Mouse (Mus musculus): ENCODE measurements at regions not wholly inside any gene's neighbourhood (a gene's known extent, or its start where the extent isn't known, plus 50 kb on each side); places are given as distances from the start of the nearest gene placed in this dataset.
A peak's percentile ranks its signal among the peaks of the same experiment; 100 is the strongest.
"Not testable (repeated sequence)": the region's sequence is repeated elsewhere in the genome, so short reads cannot be mapped to it uniquely, and the experiment has no call there.

DNA sequence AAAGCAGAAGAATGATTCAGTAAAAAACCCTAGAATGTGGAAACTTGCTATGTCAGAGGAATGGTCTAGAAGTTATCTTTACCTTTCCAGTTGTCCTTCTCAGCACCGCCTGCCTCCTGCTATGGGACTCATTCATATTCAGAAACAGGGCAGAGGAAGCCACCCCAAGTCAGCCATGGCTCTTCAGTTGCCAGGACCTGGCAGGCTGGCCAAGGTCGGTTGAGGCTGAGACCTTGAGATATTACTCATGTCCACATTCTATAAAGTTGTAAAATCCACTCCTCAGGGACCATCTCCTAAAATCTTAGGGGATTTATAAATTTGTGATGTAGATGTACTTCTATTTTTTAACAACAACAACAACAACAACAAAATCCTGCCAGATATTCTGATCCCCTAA lies 580.7 kb upstream of the Klhl29 start:
- no peak for DNase-seq (ENCODE audit: low spot score in 2 of 2)

DNA sequence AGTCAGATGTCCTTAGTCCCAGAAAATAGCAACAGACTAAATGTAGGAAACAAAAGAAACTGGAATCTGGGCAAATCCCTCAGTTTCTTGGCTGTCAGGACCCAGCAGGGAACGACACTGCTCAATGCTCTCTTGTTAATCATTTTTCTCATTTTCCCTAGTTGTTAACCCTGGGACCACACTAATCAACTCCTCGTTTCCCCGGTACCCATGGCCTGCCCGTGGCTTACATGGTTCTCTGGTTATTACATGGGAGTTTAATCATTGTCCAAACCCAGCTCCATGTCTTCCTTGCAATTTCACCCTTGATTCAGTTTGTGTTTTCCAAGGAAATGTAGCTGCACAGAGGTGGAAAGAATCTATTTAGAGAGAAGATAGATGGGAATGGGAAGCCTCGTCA lies 580.1 kb upstream of the Klhl29 start:
- no peak for DNase-seq (ENCODE audit: low spot score in 2 of 2)

DNA sequence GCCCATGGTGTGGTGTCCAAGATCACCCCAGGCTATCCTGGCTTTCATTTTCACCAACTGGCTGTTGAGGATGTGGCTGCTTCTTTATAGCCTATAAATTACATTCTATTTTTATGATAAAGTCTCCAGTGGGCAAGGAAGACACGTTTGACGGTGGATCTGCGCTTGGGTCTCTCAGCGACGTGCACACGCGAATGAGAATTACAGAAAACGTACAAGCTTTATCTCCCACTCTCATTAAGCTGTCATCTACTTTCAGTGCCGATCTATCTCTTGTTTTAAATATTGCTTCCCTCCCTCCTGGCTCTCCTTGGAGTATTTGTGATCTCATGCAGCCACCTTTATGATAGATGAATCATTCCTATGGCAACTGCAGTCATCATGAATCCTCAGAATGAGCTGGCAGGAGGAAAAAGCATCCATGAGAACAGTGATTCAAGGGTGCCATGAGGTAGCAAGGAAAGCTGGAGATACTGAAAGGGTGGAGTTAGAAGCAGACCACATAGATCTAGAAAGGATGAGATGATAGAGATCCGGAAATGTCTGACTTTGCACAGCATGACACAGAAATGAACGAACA lies 568.0 kb upstream of the Klhl29 start:
- no peak for DNase-seq (ENCODE audit: low spot score in 2 of 2)

DNA sequence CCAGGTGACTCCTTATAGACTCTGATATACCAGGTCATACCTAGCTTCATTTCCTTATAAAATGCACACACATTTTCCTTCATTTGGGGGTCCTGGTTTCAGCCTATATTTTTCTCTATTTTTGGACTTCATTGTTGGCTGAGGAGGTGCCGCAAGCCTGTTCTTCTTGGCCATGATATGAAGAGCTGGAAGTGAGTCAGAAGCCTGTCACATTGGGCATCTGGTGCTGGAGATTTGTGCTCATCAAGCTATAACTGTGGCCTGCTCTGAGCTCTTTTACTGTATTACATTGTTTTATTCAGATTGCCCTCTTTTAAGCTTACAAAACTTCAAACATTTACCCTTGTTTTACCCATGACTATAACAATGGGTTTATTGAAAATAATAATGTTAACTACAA lies 545.8 kb upstream of the Klhl29 start:
- DNase-seq (ENCODE audit: low spot score in 2 of 2) = no peak

DNA sequence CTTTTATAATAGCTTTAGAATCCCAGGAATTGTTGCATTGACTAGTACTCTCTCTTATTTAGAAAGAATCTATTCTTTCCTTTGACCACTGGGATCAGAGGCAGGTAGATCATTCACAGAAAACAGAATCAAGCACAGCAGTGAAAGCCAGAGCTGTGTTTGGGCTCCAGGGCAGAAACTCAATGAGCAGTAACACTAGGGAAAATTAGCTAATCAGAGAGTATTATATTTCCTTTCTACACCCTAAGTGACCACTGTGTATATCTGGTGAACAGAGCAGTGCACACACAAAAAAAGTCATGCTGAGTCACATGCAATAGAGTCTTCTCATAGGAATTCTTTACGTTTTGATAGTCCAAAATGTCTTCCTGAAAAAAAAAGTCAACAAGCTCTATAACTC lies 542.5 kb upstream of the Klhl29 start:
- no peak for DNase-seq (ENCODE audit: low spot score in 2 of 2)

DNA sequence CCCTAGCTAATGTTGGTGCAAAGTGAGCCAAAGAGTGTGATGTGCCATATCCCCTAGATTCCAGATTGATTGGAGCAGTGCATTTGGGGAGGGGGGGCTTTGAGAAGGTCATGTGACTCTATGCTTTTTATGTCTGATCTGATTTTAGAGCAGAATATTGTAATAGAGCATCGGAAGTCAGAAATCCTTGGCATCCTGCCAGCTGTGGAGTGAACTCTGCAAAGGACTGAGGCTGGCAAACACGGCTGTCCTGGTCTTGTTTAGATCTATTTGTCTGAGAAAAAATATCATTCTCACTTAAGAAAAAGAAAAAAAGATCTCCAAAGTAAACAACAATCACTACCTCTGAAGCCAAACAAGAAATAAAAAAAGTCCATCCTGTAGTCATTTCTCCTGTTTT lies 530.8 kb upstream of the Klhl29 start:
- DNase-seq (ENCODE audit: low spot score in 2 of 2) = no peak

DNA sequence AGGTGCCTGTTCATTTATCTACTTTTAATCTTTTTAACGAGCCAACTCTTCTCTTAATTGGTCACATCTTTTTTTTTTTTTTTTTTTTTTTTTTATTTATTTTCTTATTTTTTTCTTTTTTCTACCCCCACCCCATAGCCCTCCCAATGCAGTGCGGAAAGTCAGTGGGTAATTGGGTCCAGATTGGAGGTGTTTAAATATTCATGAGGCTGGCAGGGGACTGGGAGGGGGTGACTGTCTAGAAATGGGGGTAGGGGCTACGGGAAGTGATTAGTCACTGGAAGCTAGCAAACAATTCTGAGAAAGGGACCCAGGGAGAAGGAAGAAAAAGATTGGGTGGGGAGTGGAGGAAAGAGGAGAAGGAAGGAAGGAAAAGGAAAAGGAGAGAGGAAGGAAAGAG lies 516.3 kb upstream of the Klhl29 start:
- DNase-seq (ENCODE audit: low spot score in 2 of 2) = not testable (repeated sequence)

DNA sequence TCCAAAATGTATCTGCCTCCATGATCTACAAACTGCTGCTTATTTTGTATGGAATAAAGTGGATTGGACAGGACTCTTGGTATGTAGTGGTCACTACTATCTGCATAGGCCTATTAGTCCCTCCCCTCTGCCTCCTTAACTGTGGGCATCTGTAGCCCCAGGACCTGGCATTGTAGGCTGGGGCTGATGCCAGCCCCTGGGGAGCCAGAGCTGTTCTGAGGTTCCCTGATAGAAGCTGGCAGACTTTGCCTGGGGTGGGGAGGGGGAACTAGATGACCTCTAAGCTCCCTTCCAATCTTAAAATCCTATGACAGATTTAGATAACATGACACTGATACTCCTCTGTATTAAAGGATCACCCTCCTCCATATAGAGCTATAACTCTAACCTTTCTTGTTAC lies 491.2 kb upstream of the Klhl29 start:
- no peak for DNase-seq (ENCODE audit: low spot score in 2 of 2)

DNA sequence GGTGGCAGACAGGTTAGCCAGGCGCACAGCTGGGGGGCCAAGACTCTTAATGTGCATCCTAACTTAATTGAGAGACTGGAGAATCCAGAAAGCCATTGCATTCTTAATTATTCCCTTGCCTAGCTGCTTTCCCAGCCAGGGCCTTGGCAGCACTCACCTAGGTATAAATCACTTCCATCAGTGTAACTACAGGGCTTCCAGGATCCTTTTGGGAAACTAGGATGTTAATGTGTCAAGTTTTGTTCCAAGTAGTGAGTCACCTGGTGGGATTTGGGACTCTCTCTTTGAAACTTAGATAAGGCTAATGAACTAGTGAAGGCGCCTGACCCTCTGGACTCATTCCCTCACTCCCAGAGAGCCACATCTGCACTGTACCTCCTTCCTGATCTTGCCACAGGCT lies 484.3 kb upstream of the Klhl29 start:
- DNase-seq (ENCODE audit: low spot score in 2 of 2) = no peak

DNA sequence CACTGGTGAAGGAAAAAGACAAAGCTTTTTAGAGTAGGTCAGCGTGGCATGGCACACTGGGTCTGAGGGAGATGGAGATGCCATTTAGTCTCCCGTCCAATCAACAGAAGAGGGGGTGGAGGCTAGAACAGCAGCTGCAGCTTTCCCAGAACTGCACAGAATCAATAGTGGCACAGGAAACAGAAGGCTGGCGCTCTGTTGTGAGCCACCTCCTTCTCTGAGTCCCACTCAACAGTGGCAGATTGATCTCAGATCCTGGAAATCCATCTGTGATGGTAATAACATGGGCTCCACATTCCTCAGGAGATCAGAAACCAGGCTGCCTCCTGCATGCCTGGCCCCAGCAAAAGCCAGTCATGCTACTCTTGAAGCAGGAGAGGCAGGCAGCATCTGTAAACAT lies 480.9 kb upstream of the Klhl29 start:
- DNase-seq (ENCODE audit: low spot score in 2 of 2) = peak; percentile 16 to 17

DNA sequence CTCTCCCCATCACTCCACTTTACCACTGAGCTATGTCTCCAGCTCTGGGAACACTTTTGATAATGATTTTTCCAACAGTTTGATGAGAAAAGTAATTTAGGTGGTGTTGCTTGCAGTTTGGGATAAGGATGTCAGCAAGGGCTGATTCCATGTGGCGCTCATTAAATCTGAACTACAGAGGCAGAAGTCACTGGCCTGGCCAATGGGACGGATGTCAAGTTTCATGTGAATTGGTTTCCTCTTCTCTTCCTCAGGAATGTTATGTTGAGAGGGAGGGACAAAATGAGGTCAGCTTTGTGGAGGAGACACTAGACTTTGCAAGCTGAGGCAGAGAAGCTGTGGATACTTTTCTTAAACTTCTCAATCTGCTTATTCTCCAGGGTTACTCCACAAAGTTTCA lies 434.9 kb upstream of the Klhl29 start:
- no peak for DNase-seq (ENCODE audit: low spot score in 2 of 2)

DNA sequence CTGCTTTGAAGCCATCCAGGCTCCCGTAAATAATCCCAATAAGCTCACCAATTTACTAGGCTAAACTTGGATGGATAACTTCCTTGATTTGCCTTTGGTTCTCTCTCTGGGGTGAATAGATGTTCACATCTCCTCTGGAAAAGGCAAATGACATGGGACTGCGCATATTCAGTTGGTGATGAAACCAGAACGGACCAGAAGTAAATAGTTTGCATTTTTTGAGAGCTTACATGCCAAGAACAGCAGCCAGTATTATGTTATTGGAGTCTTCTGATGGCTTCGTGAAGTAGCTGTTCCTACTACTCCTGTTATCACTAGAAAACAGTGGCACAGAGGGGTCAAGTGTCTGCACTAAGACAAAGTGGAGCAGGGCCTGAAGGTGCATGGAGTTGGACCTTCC lies 434.5 kb upstream of the Klhl29 start:
- DNase-seq (ENCODE audit: low spot score in 2 of 2) = no peak

DNA sequence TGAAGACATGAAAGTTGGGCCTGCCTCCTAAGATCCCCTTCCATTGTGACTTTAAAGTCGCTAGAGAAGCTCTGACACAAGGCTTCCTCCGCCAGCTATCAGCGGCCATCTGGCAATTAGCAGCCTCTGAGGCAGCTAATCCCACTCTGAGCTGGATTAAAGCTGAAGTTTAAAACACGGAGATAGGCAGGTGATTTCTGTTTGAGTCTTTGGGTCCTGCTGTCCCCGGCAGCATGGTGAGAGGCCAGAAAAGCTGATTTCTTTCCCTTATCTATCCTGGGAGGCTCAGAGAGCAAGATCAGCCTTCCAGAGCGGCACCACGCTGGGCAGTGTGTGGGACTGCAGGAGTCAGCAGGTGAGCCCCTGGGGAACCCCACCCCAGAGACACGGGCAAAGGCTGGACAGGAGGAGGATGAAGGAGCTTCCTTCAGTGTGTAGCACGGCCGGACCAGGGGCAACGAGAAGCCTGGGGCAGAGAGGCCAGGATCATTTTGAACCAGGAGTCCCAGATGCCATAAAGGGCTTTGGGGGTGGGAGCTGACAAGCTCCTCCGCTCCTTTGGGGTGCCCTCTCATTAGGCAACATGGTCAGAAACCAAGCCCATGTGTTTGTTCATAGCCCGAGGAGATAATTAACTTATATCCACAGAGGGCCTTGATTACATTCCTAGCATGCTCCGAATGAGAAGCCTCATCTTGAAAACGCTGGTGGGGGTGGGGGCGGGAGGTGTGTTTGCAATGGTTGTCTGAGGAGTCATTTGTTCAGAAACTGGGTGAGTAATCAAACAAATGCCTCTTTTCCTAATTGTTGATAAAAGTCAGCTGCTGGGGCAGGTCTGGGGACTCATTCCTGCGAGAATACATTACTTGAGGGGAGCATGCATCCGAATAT lies 432.8 kb upstream of the Klhl29 start:
- no peak for DNase-seq (ENCODE audit: low spot score in 2 of 2)

DNA sequence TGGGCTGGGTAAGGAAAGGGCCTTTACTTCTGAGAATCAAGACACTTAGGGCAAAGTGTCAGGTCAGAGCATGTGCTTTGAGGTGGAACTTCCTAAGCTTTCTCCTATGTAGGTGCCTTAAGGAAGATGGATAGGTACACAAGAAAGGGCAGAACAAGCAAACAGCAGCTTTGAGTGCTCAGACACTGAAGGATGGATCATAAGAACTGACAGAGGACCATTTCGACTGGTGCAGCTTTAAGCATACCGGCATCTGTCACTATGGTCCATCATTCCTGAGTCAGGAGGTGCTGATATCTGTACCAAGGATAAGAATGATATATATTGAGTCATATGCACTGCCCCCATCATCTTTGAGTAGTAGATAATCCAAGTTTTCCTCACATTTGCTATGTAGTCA lies 430.2 kb upstream of the Klhl29 start:
- DNase-seq (ENCODE audit: low spot score in 2 of 2) = no peak

DNA sequence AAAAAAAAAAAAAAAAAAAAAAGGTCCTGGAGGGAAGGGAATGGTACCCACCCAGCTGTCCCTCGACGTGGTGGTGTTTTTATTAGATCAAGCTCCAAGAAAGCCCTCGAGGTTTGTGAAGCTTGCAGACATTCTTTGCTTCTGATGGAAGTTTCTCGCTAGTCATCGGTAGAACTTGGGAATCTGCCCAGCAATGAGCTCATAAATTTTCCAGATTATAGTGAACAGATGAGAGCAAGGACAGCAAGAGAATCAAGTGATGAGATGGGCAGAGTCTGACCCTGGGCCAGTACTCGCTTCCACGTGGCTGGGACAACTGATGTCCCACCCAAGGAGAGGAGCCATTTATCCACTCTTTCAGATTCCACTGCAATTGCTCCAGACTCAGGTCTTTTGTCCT lies 417.6 kb upstream of the Klhl29 start:
- peak in 1 of 2 experiments; percentile 9 for DNase-seq (ENCODE audit: low spot score in 2 of 2)

DNA sequence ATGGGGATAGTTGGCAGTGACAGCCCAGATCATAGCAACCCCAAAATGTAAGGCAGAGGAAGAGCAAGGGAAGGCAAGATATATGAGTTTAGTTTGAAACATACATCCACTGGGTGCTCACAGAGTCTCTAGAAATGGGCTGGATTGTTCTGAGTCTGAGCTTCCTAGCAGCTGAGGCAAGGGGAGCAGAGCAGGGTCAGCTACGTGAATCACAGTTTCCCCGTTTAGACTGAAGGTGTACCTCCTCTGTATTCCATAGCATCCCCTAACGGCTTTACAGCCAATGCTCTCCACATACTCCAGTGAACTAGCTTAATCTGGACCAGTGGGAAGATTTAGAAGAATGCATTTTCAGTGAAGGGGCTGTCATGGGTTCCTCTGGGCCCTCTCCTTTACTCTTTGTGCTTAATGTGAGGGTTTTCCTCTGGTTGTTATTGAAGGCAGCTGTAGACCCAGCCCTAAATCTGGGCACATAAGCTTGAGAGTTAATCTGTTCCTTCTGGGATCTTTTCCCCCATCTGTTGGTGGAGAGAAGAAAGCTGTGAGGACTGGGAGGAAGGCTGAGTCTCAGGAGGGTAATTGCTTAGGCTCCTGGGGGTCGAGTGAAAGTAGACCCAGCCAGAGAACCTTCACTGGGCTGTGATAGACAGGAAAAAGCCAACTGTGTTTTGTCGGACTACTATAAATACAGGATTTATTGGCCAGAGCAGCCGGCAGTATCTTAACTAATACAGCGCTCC lies 411.8 kb upstream of the Klhl29 start:
- DNase-seq (ENCODE audit: low spot score in 2 of 2) = no peak

DNA sequence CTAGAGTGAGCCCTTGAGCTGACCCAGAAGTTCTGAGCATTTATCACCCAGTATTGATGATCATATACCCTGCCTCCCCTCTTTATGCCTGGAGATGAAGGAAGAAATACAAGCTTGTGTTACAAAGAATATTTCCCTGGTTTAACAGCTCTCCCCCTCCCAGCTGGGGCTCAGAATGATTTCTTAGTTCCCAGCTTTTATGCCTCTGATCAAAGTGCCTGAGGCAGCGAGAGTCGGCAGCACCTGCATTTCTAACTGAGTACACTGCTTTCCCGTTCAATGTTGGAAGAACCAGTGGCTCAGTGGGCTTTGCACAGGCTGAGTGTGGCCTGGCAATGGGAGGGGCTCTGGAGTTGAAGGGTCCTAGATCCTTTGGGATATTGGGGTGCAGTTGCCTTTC lies 405.8 kb upstream of the Klhl29 start:
- DNase-seq (ENCODE audit: low spot score in 2 of 2) = no peak

DNA sequence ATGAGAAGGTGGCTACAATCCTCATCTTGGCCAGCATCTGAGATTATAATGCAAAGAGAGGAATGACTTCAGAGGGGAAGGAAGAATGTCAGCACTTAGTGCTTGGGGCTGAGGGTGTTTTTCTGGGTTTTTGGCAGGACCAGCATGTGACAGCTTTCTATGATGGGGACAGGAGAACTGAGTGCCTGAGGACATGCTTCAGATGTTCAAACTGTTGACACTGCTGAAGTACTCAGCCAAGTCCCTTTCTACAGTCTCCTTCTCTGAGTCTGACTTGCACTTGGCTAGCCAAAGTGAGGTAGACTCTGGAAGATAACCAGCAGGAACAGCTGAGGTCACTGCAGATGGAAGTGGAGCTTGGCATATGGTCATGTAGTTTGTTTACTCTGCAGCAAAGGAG lies 402.1 kb upstream of the Klhl29 start:
- DNase-seq (ENCODE audit: low spot score in 2 of 2) = no peak

DNA sequence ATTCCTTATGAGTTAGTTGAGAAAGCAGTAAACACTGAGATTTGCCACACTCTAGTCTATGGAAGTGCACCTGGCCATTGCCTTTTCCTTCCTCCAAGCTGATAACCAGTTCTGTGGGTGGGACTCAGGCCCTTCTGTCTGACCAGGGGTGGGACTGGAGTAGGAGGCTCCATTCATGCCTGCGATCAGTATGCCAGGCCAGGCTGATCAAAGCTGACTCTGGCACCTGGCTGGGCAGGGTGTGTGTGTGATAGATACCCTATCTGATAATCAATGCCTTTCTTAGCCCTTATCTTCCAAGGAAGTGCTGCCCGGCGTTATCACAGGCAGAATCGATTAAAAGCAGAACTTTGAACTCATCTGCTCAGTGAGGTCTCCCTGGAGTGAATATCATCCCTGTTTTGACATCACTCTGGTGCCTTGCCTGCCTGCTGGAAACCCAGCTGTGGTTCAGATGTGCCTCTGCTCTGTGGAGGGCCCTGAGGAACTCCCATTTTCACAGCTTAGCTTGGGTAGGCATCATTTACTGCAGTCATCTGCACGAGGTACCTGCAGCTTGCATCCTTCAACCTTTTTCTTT lies 396.0 kb upstream of the Klhl29 start:
- no peak for DNase-seq (ENCODE audit: low spot score in 2 of 2)

DNA sequence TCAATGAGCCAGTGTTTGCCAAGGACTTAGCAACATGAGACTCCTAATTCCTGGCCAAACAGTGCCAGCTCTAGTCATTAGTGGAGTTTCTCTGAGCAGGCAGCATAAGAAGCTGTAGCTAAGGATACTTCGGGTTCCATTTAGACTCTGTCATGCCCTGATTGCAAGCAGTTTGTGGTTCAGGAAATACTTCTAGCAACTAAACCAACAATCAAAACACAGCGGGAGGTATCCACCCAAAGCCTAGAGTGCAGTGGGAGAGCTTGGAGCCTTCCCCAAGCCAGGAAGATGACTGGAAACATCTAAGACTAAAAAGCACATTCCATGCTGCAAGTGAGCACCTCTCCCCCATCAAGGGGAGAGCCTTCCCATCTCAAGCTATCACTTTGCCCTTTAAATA lies 395.0 kb upstream of the Klhl29 start:
- DNase-seq (ENCODE audit: low spot score in 2 of 2) = no peak

DNA sequence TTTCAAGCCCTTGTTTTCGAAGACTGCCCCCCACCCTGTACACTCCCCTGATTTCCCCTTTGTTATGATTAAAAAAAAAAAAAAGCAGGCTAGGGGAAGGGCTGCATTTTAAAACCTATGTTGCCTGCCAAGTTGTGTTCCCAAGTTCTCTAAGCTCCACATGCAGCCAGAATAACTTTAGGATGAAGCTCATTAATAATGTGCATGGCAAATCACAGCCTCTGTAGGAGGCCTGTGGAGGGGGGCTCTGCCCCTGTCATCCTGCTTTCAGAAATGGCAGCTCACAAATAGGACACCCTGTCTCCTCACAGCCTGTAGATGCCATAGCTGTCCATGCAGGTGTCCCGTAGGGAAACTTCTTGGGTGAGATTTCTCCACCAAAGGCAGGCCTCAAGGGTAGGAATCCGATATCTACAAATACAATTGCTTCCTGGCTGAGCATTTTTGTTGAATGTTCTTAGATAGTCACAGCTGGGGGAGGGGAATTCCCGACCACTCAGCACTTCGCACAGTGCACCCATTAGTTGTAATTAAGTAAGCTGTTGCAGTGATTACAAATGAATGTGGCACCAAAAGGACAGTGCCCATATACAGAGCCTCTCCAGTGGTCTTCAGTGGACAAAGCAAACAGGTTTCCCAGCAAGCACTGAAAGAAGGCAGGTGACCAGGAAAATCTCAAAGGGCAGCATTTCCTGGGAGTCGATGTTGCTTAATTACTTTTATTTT lies 389.1 kb upstream of the Klhl29 start:
- DNase-seq (ENCODE audit: low spot score in 2 of 2) = no peak

DNA sequence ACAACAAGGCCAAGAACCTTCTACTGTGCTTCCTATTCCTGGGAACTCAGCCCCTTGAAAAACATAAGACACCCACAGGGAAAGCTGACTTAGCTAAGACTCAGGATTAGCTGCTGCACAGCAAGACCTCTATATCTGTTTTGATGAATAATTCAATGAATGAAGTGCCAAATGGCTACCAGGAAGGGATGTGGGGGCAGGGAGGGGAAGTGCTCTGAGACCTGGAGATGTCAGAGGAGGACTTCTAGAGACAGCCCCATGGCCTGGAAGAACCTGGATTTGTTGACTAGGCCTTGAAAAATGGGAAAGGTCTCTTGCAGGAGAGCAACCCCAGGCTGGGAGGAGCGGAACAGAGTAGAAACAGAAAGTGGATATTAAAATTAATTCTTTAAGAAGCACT lies 388.5 kb upstream of the Klhl29 start:
- no peak for DNase-seq (ENCODE audit: low spot score in 2 of 2)

All from right cerebral cortex, postnatal 36 days (tissue).